Mouse (Mus musculus): ENCODE measurements at regions not wholly inside any gene's neighbourhood (a gene's known extent, or its start where the extent isn't known, plus 50 kb on each side); places are given as distances from the start of the nearest gene placed in this dataset.
A peak's percentile ranks its signal among the peaks of the same experiment; 100 is the strongest.

GRCm38 (mm10) chr6:143494341-143494740 is 327.3 kb downstream of the Etnk1 start:
- H3K4me3 ChIP-seq: no peak overlapping the region
- H3K4me1 ChIP-seq: 0 out of 2 replicates have a peak, but pooled peaks cover 5% of the 10 kb centered on the region
- H3K27ac ChIP-seq: no peak overlapping the region
- WGBS: 87% methylated on average over 11 of the region's 11 CpGs
- no peaks in the 10 kb centered on the region for H3K36me3 ChIP-seq
- peaks cover 28% of the 10 kb centered on the region for H3K27me3 ChIP-seq
- ATAC-seq (ENCODE audit: insufficient number of reproducible peaks, insufficient read depth, low FRiP score, low TSS enrichment): no peak
- no peak overlapping the region for H3K9ac ChIP-seq
- no peak overlapping the region for H3K4me2 ChIP-seq (replicated peaks)
- peaks cover 3% of the 10 kb centered on the region; the same call in 1 of the 2 replicates for H3K9me3 ChIP-seq

DNA sequence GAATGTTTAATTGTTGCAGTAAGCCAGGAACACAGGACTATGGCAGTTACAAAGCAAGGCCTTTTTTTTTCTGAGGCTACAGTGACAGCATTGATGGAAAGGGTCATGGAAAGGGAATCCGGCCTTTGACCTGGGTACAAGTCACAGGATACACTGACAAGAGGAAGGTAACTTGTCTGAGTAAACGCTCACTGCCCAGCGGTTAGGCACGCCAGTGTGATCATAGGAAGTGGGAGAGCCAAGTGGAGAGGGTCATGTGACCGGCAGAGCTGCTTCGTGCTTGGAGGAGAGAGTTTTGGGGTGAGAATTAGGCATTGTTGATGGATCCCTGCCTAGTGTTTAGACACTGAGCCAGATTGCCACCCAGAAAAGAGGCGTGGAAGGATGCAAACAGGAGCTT is 327.9 kb downstream of the Etnk1 start:
- Histone ChIP-seq H3K27ac (no peak overlapping the region), H3K4me1 (0 out of 2 replicates have a peak, but pooled peaks cover 5% of the 10 kb centered on the region), H3K9ac (no peak overlapping the region), H3K27me3 (peaks cover 28% of the 10 kb centered on the region), H3K36me3 (no peaks in the 10 kb centered on the region), H3K4me3 (no peak overlapping the region), H3K4me2 (replicated peaks) (no peak overlapping the region), H3K9me3 (no peaks in the 10 kb centered on the region)
- ATAC-seq (ENCODE audit: insufficient number of reproducible peaks, insufficient read depth, low FRiP score, low TSS enrichment): no peak
- WGBS: 48% methylated on average over 7 of the region's 7 CpGs

DNA sequence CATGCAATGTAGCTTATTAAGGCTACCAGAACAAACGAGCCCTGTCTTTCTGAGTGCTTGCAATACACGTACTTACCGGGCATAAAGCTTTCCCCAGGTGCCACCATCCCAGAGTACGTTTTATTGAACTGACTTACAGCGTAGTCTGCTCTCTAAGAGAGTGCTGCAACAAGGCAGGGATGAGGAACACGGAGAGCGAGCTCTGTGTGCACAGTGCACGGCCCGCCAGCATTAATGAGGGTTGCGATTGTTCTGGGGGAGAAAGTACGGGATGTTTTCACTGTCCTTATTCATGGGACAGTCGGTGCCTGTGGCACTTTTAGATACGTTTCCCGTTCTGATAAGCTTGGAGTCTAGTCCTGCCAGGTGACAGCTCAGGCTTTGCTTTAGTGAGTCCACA is 331.7 kb downstream of the Etnk1 start:
- Histone ChIP-seq H3K4me3 (no peak overlapping the region), H3K4me1 (peaks cover 10% of the 10 kb centered on the region; the same call in 1 of the 2 replicates), H3K36me3 (no peaks in the 10 kb centered on the region), H3K9ac (no peak overlapping the region), H3K9me3 (no peaks in the 10 kb centered on the region), H3K27me3 (peaks cover 29% of the 10 kb centered on the region), H3K27ac (peak overlapping the region; percentile 58), H3K4me2 (replicated peaks) (peak overlapping the region; percentile 8)
- 55% methylated on average over 14 of the region's 14 CpGs for WGBS
- no peak for ATAC-seq (ENCODE audit: insufficient number of reproducible peaks, insufficient read depth, low FRiP score, low TSS enrichment)

DNA sequence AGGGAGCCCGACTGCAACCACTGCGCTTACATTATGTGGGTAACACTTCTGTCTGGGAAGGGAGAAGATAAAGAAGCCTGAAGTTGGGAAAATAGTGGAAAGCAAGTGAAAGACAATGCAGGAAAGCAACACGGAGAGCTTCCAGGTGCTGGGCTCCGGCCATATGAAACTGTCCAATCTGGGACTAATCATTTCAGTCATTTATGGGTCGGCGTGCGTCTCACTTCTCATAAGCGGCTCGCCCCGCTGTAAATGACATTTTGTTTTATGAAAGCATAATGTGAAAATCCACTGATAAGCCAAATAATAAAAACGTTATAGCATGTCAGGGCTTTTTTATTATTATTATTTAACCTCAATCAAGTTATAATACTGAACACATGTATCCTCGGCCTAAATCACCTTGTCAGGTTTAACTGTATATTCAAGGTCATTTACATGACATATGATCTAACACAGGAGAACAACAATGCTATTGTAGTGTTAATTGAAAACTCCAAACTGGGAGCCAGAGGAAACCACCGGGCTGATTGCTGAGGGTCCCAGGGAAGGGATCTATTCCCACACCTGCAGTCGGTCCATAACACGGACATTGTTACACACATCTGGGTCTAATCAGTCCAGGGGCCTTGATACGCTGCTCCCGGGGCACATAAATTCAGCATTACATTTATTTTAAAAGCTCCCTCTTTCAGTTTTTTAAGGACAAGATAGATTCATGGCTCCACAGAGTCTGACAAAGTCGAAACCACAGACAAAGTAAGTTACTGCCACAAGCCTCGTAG is 332.4 kb downstream of the Etnk1 start:
- Histone ChIP-seq H3K4me1 (peaks cover 10% of the 10 kb centered on the region; the same call in 1 of the 2 replicates), H3K9ac (no peak overlapping the region), H3K27me3 (peaks cover 27% of the 10 kb centered on the region), H3K4me2 (replicated peaks) (peak overlapping the region; percentile 13), H3K27ac (peak overlapping the region; percentile 58), H3K9me3 (no peaks in the 10 kb centered on the region), H3K36me3 (no peaks in the 10 kb centered on the region), H3K4me3 (no peak overlapping the region)
- WGBS: 25% methylated on average over 19 of the region's 19 CpGs
- peak; percentile 70 for ATAC-seq (ENCODE audit: insufficient number of reproducible peaks, insufficient read depth, low FRiP score, low TSS enrichment)

DNA sequence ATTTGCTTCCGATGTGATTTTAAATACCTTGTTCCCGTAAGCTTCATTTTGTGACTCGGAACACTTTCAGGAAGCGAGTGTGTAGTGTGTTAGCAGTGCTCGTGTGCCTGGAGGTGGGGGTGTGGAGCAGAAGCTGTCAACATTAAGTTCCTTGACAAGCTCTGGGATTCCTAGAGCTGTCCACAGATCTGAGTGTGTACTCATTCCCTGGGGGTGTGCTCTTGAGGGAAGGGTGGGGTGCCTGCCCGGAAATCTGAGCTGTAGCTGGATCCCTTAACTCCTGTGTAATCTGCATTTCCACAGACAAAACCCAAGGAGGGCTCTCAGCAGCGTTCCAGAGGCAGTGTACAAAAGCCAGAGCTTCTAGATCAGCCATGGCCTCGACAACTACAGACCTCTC is 335.8 kb downstream of the Etnk1 start:
- Histone ChIP-seq H3K9me3 (no peaks in the 10 kb centered on the region), H3K4me3 (no peak overlapping the region), H3K9ac (no peak overlapping the region), H3K4me1 (peaks cover 10% of the 10 kb centered on the region; the same call in 1 of the 2 replicates), H3K36me3 (no peaks in the 10 kb centered on the region), H3K27ac (no peak overlapping the region), H3K4me2 (replicated peaks) (no peak overlapping the region), H3K27me3 (0 out of 2 replicates have a peak, but pooled peaks cover 3% of the 10 kb centered on the region)
- 60% methylated on average over 8 of the region's 8 CpGs for WGBS
- no peak for ATAC-seq (ENCODE audit: insufficient number of reproducible peaks, insufficient read depth, low FRiP score, low TSS enrichment)

GRCm38 (mm10) chr6:143503953-143504352 is 336.9 kb downstream of the Etnk1 start:
- Histone ChIP-seq H3K9ac (no peak overlapping the region), H3K36me3 (no peaks in the 10 kb centered on the region), H3K27ac (no peak overlapping the region), H3K9me3 (no peaks in the 10 kb centered on the region), H3K4me2 (replicated peaks) (no peak overlapping the region), H3K4me1 (peaks cover 7% of the 10 kb centered on the region; the same call in 1 of the 2 replicates), H3K4me3 (no peak overlapping the region), H3K27me3 (0 out of 2 replicates have a peak, but pooled peaks cover 3% of the 10 kb centered on the region)
- ATAC-seq (ENCODE audit: insufficient number of reproducible peaks, insufficient read depth, low FRiP score, low TSS enrichment): no peak
- WGBS: 90% methylated on average over 4 of the region's 4 CpGs

GRCm38 (mm10) chr6:143513459-143513858 is 346.4 kb downstream of the Etnk1 start:
- no peak overlapping the region for H3K4me3 ChIP-seq
- peaks cover 3% of the 10 kb centered on the region; the same call in 1 of the 2 replicates for H3K9me3 ChIP-seq
- WGBS: 92% methylated on average over 5 of the region's 5 CpGs
- H3K27ac ChIP-seq: no peak overlapping the region
- no peak for ATAC-seq (ENCODE audit: insufficient number of reproducible peaks, insufficient read depth, low FRiP score, low TSS enrichment)
- H3K27me3 ChIP-seq: no peaks in the 10 kb centered on the region
- H3K4me1 ChIP-seq: no peaks in the 10 kb centered on the region
- H3K36me3 ChIP-seq: no peaks in the 10 kb centered on the region
- no peak overlapping the region for H3K9ac ChIP-seq
- no peak overlapping the region for H3K4me2 ChIP-seq (replicated peaks)

GRCm38 (mm10) chr6:143515137-143515536 is 348.1 kb downstream of the Etnk1 start:
- H3K27ac ChIP-seq: no peak overlapping the region
- WGBS: 86% methylated on average over 12 of the region's 12 CpGs
- peaks cover 3% of the 10 kb centered on the region; the same call in 1 of the 2 replicates for H3K9me3 ChIP-seq
- ATAC-seq (ENCODE audit: insufficient number of reproducible peaks, insufficient read depth, low FRiP score, low TSS enrichment): no peak
- H3K4me1 ChIP-seq: no peaks in the 10 kb centered on the region
- H3K9ac ChIP-seq: no peak overlapping the region
- H3K4me2 ChIP-seq (replicated peaks): no peak overlapping the region
- no peaks in the 10 kb centered on the region for H3K27me3 ChIP-seq
- no peak overlapping the region for H3K4me3 ChIP-seq
- H3K36me3 ChIP-seq: no peaks in the 10 kb centered on the region

DNA sequence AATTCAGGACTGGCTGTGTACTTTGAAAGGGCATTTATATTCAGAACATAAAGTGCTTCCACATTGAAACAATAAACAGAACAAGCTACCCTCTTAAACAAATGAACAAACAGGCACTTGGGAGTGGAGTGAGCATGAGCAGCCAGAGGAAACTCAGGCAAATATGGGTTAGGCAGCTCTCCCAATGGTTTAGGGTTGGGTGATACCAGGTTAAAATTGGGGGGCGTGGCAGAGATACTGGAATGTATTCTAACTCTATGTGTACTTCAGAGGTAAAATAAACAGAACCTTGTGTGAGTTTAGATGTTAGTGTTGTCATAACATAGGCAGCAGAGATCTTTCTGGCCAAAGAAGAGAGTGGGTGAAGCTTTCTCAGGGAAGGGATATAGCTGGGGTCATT is 349.7 kb downstream of the Etnk1 start:
- Histone ChIP-seq H3K4me2 (replicated peaks) (no peak overlapping the region), H3K9ac (no peak overlapping the region), H3K4me1 (no peaks in the 10 kb centered on the region), H3K9me3 (peaks cover 3% of the 10 kb centered on the region; the same call in 1 of the 2 replicates), H3K27ac (no peak overlapping the region), H3K27me3 (no peaks in the 10 kb centered on the region), H3K36me3 (no peaks in the 10 kb centered on the region), H3K4me3 (no peak overlapping the region)
- WGBS: 88% methylated on average over 1 of the region's 1 CpGs
- ATAC-seq (ENCODE audit: insufficient number of reproducible peaks, insufficient read depth, low FRiP score, low TSS enrichment): no peak

DNA sequence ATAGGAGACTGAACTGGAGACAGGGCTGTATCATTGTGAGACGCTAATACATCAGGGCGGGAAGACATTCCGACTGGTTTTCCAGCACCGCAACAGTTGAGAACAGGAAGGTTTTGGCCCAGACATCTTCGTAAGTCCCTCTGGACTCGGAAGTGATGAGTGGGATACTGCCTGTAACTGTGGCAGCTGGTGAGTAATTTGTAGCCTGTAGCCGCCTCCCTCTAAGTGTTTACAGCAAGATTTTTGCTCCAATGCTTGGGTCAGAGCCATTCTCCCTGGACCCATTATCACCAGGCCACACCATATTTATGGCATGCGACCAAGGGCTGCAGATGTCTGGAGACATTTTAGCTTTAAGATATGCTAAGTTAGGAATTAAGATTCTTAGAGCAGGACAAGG is 351.5 kb downstream of the Etnk1 start:
- Histone ChIP-seq H3K4me3 (no peak overlapping the region), H3K4me1 (no peaks in the 10 kb centered on the region), H3K36me3 (no peaks in the 10 kb centered on the region), H3K9ac (no peak overlapping the region), H3K4me2 (replicated peaks) (no peak overlapping the region), H3K27ac (no peak overlapping the region), H3K27me3 (no peaks in the 10 kb centered on the region), H3K9me3 (no peaks in the 10 kb centered on the region)
- ATAC-seq (ENCODE audit: insufficient number of reproducible peaks, insufficient read depth, low FRiP score, low TSS enrichment): no peak
- 90% methylated on average over 8 of the region's 8 CpGs for WGBS

- Histone ChIP-seq H3K4me2 (replicated peaks) (no peak overlapping the region), H3K4me1 (no peaks in the 10 kb centered on the region), H3K36me3 (no peaks in the 10 kb centered on the region), H3K9ac (no peak overlapping the region), H3K27me3 (no peaks in the 10 kb centered on the region), H3K4me3 (no peak overlapping the region), H3K27ac (no peak overlapping the region), H3K9me3 (no peaks in the 10 kb centered on the region)
- WGBS: 89% methylated on average over 5 of the region's 5 CpGs
- ATAC-seq (ENCODE audit: insufficient number of reproducible peaks, insufficient read depth, low FRiP score, low TSS enrichment): no peak
These were observed 352.6 kb downstream of the Etnk1 start for GRCm38 (mm10) chr6:143519668-143520067.

DNA sequence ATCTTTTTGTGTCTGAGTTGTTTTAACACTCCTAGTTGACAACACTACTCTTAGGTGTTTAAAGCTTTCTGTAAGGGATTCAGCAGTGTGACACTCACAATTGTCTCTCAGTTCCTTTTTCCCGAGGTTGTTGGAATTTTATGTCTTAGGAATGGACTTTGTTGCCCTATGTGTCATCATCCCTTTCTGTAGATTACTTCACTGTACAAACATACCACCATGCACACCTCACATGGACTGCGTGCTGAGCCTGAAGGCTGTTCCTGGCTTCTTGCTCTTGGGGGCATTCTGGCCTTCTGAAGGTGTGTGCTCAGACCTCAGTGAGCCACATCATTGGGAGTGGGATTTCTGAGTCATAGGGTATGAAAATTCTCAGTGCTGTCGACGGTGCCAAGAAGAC is 358.1 kb downstream of the Etnk1 start:
- 90% methylated on average over 4 of the region's 4 CpGs for WGBS
- no peak for ATAC-seq (ENCODE audit: insufficient number of reproducible peaks, insufficient read depth, low FRiP score, low TSS enrichment)
- Histone ChIP-seq H3K36me3 (no peaks in the 10 kb centered on the region), H3K9me3 (no peaks in the 10 kb centered on the region), H3K27me3 (no peaks in the 10 kb centered on the region), H3K4me2 (replicated peaks) (no peak overlapping the region), H3K27ac (no peak overlapping the region), H3K4me3 (no peak overlapping the region), H3K9ac (no peak overlapping the region), H3K4me1 (no peaks in the 10 kb centered on the region)
